Mouse (Mus musculus): ENCODE results near the gene Mapk9. TPM values are rescaled to one million over a fixed set of nuclear protein-coding genes. Genes with fewer than 3 reads are reported as not detected.

Mapk9 gene
- polyA plus RNA-seq, 1 experiment from 2014 or later = 41.7 TPM

- H3K36me3 ChIP-seq (ENCODE audit: control insufficient read depth, insufficient read depth, low read length) = peaks cover 73% of the 10 kb centered on the region
- H3K9ac ChIP-seq (ENCODE audit: low read depth, low read length) = no peak overlapping the region
- H3K27me3 ChIP-seq (replicated peaks; ENCODE audit: control insufficient read depth, insufficient read depth, low read length) = no peaks in the 10 kb centered on the region
- no peak overlapping the region for H3K27ac ChIP-seq (replicated peaks; ENCODE audit: low read depth, low read length)
- H3K4me3 ChIP-seq (ENCODE audit: low read depth, low read length) = no peak overlapping the region
- no peaks in the 10 kb centered on the region for H3K4me1 ChIP-seq (ENCODE audit: control insufficient read depth, insufficient read depth, low read length)
- DNase-seq (ENCODE audit: low spot score) (no peak), ATAC-seq (ENCODE audit: low read depth) (no peak)
- WGBS = 84% methylated on average over 5 of the region's 5 CpGs
- H3K4me2 ChIP-seq (ENCODE audit: low read depth, low read length) = no peak overlapping the region
- H3K9me3 ChIP-seq (ENCODE audit: control insufficient read depth, low read length) = no peaks in the 10 kb centered on the region
These were observed 13.6 kb upstream of the Mapk9 start for GRCm38 (mm10) chr11:49832962-49833361.

- no peak for ATAC-seq (ENCODE audit: low read depth)
These were observed 12.3 kb upstream of the Mapk9 start for GRCm38 (mm10) chr11:49834248-49834647.

GRCm38 (mm10) chr11:49835257-49835956 lies 11.1 kb upstream of the Mapk9 start:
- Histone ChIP-seq H3K4me1 (ENCODE audit: control insufficient read depth, insufficient read depth, low read length) (no peaks in the 10 kb centered on the region), H3K36me3 (ENCODE audit: control insufficient read depth, insufficient read depth, low read length) (peaks cover 53% of the 10 kb centered on the region), H3K27me3 (replicated peaks; ENCODE audit: control insufficient read depth, insufficient read depth, low read length) (no peaks in the 10 kb centered on the region), H3K27ac (replicated peaks; ENCODE audit: low read depth, low read length) (no peak overlapping the region), H3K9ac (ENCODE audit: low read depth, low read length) (no peak overlapping the region), H3K9me3 (ENCODE audit: control insufficient read depth, low read length) (no peaks in the 10 kb centered on the region), H3K4me2 (ENCODE audit: low read depth, low read length) (no peak overlapping the region), H3K4me3 (ENCODE audit: low read depth, low read length) (no peak overlapping the region)
- no peak for ATAC-seq (ENCODE audit: low read depth)
- WGBS = 91% methylated on average over 11 of the region's 11 CpGs
- no peak for DNase-seq (ENCODE audit: low spot score)

More at GRCm38 (mm10) chr11:49834248-49834647, 12.3 kb upstream of the Mapk9 start:
- DNase-seq (ENCODE audit: low spot score) = no peak
- no peak overlapping the region for H3K27ac ChIP-seq (replicated peaks; ENCODE audit: low read depth, low read length)
- no peak overlapping the region for H3K4me2 ChIP-seq (ENCODE audit: low read depth, low read length)
- no peaks in the 10 kb centered on the region for H3K9me3 ChIP-seq (ENCODE audit: control insufficient read depth, low read length)
- no peak overlapping the region for H3K4me3 ChIP-seq (ENCODE audit: low read depth, low read length)
- no peaks in the 10 kb centered on the region for H3K27me3 ChIP-seq (replicated peaks; ENCODE audit: control insufficient read depth, insufficient read depth, low read length)
- 90% methylated on average over 6 of the region's 6 CpGs for WGBS
- H3K36me3 ChIP-seq (ENCODE audit: control insufficient read depth, insufficient read depth, low read length) = peaks cover 63% of the 10 kb centered on the region
- no peak overlapping the region for H3K9ac ChIP-seq (ENCODE audit: low read depth, low read length)
- no peaks in the 10 kb centered on the region for H3K4me1 ChIP-seq (ENCODE audit: control insufficient read depth, insufficient read depth, low read length)

- Histone ChIP-seq H3K4me3 (ENCODE audit: low read depth, low read length) (no peak overlapping the region), H3K9ac (ENCODE audit: low read depth, low read length) (no peak overlapping the region), H3K27me3 (replicated peaks; ENCODE audit: control insufficient read depth, insufficient read depth, low read length) (no peaks in the 10 kb centered on the region), H3K9me3 (ENCODE audit: control insufficient read depth, low read length) (no peaks in the 10 kb centered on the region), H3K4me2 (ENCODE audit: low read depth, low read length) (no peak overlapping the region), H3K4me1 (ENCODE audit: control insufficient read depth, insufficient read depth, low read length) (no peaks in the 10 kb centered on the region), H3K36me3 (ENCODE audit: control insufficient read depth, insufficient read depth, low read length) (peaks cover 40% of the 10 kb centered on the region), H3K27ac (replicated peaks; ENCODE audit: low read depth, low read length) (no peak overlapping the region)
- WGBS = 62% methylated on average over 13 of the region's 13 CpGs
- ATAC-seq (ENCODE audit: low read depth) (no peak), DNase-seq (ENCODE audit: low spot score) (no peak)
These were observed 8.7 kb upstream of the Mapk9 start for GRCm38 (mm10) chr11:49837717-49838407.

GRCm38 (mm10) chr11:49840666-49841065 lies 5.9 kb upstream of the Mapk9 start:
- ATAC-seq (ENCODE audit: low read depth) (no peak), DNase-seq (ENCODE audit: low spot score) (no peak)
- 61% methylated on average over 1 of the region's 1 CpGs for WGBS
- no peak overlapping the region for H3K4me3 ChIP-seq (ENCODE audit: low read depth, low read length)
- H3K9ac ChIP-seq (ENCODE audit: low read depth, low read length) = no peak overlapping the region
- no peak overlapping the region for H3K27ac ChIP-seq (replicated peaks; ENCODE audit: low read depth, low read length)
- no peak overlapping the region for H3K4me2 ChIP-seq (ENCODE audit: low read depth, low read length)
- peaks cover 12% of the 10 kb centered on the region for H3K36me3 ChIP-seq (ENCODE audit: control insufficient read depth, insufficient read depth, low read length)
- H3K9me3 ChIP-seq (ENCODE audit: control insufficient read depth, low read length) = no peaks in the 10 kb centered on the region
- H3K4me1 ChIP-seq (ENCODE audit: control insufficient read depth, insufficient read depth, low read length) = no peaks in the 10 kb centered on the region
- no peaks in the 10 kb centered on the region for H3K27me3 ChIP-seq (replicated peaks; ENCODE audit: control insufficient read depth, insufficient read depth, low read length)

GRCm38 (mm10) chr11:49841886-49842285 lies 4.7 kb upstream of the Mapk9 start:
- Histone ChIP-seq H3K27ac (replicated peaks; ENCODE audit: low read depth, low read length) (no peak overlapping the region), H3K9ac (ENCODE audit: low read depth, low read length) (no peak overlapping the region), H3K27me3 (replicated peaks; ENCODE audit: control insufficient read depth, insufficient read depth, low read length) (no peaks in the 10 kb centered on the region), H3K4me2 (ENCODE audit: low read depth, low read length) (no peak overlapping the region), H3K9me3 (ENCODE audit: control insufficient read depth, low read length) (no peaks in the 10 kb centered on the region), H3K4me1 (ENCODE audit: control insufficient read depth, insufficient read depth, low read length) (0 out of 2 replicates have a peak, but pooled peaks cover 5% of the 10 kb centered on the region), H3K4me3 (ENCODE audit: low read depth, low read length) (no peak overlapping the region), H3K36me3 (ENCODE audit: control insufficient read depth, insufficient read depth, low read length) (peaks cover 6% of the 10 kb centered on the region; the same call in 1 of the 2 replicates)
- DNase-seq (ENCODE audit: low spot score) (no peak), ATAC-seq (ENCODE audit: low read depth) (no peak)
- 70% methylated on average over 1 of the region's 1 CpGs for WGBS

GRCm38 (mm10) chr11:49842718-49843117 lies 3.8 kb upstream of the Mapk9 start:
- no peak overlapping the region for H3K4me2 ChIP-seq (ENCODE audit: low read depth, low read length)
- peaks cover 11% of the 10 kb centered on the region; the same call in 1 of the 2 replicates for H3K4me1 ChIP-seq (ENCODE audit: control insufficient read depth, insufficient read depth, low read length)
- H3K4me3 ChIP-seq (ENCODE audit: low read depth, low read length) = no peak overlapping the region
- no peak overlapping the region for H3K27ac ChIP-seq (replicated peaks; ENCODE audit: low read depth, low read length)
- H3K9me3 ChIP-seq (ENCODE audit: control insufficient read depth, low read length) = no peaks in the 10 kb centered on the region
- 56% methylated on average over 3 of the region's 3 CpGs for WGBS
- no peak overlapping the region for H3K9ac ChIP-seq (ENCODE audit: low read depth, low read length)
- no peak for DNase-seq (ENCODE audit: low spot score)
- H3K27me3 ChIP-seq (replicated peaks; ENCODE audit: control insufficient read depth, insufficient read depth, low read length) = no peaks in the 10 kb centered on the region
- no peak for ATAC-seq (ENCODE audit: low read depth)
- no peaks in the 10 kb centered on the region; the same call in 1 of the 2 replicates for H3K36me3 ChIP-seq (ENCODE audit: control insufficient read depth, insufficient read depth, low read length)

- Histone ChIP-seq H3K4me1 (ENCODE audit: control insufficient read depth, insufficient read depth, low read length) (peaks cover 21% of the 10 kb centered on the region; the same call in 1 of the 2 replicates), H3K9ac (ENCODE audit: low read depth, low read length) (no peak overlapping the region), H3K4me3 (ENCODE audit: low read depth, low read length) (no peak overlapping the region), H3K9me3 (ENCODE audit: control insufficient read depth, low read length) (no peaks in the 10 kb centered on the region), H3K27me3 (replicated peaks; ENCODE audit: control insufficient read depth, insufficient read depth, low read length) (no peaks in the 10 kb centered on the region), H3K36me3 (ENCODE audit: control insufficient read depth, insufficient read depth, low read length) (no peaks in the 10 kb centered on the region), H3K27ac (replicated peaks; ENCODE audit: low read depth, low read length) (no peak overlapping the region), H3K4me2 (ENCODE audit: low read depth, low read length) (no peak overlapping the region)
- 94% methylated on average over 10 of the region's 10 CpGs for WGBS
- no peak for DNase-seq (ENCODE audit: low spot score)
- ATAC-seq (ENCODE audit: low read depth) = no peak
These were observed 2.2 kb upstream of the Mapk9 start for GRCm38 (mm10) chr11:49844311-49844710.

Measured in embryonic facial prominence, embryonic 14.5 days (tissue).